Mouse (Mus musculus) urinary bladder, postnatal 25 days (tissue): ENCODE data around the gene Tns2.
A peak's percentile ranks its signal among the peaks of the same experiment; 100 is the strongest.

Experiments used
- DNase-seq: peaks from one replicate; pipeline ENCODE4 v3.0.0; 2022; ENCODE audit warnings: low spot score

Tns2 gene

DNA sequence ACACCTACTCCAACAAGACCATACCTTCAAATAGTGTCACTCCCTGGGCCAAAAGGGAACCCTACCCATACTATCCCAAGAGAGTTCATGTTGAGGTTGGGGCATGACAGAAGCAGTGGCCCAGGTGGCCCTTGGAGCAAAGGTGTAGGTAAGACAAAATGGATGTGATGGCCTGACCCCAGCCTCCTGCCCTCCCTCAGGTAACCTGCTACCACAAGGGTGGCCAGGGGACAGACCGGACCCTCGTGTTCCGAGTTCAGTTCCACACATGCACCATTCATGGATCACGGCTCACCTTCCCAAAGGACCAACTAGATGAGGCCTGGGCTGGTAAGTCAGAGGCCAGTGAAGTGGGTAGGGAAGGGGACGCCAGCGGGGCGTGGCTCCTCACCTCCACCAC, 10.1 kb downstream of the Tns2 start:
- DNase-seq = no peak

DNA sequence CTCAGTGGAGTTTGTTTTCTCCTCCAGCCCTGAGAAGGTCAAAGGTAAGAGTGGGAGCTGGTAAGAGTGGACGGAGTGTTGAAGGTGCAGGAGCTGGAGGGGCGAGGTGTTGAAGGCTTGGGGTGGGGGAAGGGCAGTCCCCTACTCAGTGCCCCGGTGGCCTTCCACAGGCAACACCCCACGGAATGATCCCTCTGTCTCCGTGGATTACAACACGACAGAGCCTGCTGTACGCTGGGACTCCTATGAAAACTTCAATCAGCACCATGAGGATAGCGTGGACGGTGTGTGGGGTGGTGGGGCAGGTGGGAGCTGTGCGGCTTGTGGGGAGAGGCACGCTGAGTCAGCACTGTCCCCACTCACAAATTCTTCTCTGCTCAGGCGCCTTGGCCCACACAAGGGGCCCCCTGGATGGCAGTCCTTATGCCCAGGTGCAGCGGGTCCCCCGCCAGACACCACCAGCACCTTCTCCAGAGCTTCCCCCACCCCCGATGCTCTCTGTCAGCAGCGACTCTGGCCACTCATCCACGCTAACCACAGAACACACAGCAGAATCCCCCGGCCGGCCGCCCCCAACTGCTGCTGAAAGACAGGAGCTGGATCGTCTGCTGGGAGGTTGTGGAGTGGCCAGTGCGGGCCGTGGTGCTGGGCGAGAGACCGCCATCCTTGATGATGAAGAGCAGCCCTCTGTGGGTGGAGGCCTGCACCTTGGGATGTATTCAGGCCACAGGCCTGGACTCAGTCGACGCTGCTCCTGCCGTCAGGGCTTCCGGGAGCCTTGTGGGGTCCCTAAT, 10.7 kb downstream of the Tns2 start:
- no peak for DNase-seq

DNA sequence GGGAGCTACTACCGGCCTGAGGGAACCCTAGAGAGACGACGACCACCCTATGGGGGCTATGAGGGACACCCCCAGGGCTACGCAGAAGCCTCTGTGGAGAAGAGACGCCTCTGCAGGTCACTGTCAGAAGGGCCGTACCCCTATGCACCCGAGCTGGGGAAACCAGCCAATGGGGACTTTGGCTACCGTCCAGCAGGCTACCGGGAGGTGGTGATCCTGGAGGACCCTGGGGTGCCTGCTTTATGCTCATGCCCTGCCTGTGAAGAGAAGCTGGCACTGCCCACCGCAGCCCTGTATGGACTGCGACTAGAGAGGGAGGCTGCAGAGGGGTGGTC, 11.2 kb downstream of the Tns2 start:
- no peak for DNase-seq

DNA sequence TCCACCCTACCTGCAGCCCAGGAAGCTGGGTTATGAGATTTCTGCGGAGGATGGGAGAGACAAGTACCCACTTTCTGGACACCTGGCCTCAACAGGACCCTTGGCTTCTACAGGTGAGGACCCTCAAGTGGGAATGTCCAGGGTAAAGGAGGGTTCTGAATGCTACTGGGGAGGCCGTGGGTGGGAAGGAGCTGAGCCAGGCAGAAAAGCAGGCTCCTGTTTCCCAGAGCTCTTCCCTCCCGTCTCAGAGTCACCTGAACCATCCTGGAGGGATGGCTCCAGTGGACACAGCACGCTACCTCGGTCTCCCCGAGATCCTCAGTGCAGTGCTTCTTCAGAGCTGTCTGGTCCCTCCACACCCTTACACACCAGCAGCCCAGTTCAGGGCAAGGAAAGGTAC, 12.0 kb downstream of the Tns2 start:
- no peak for DNase-seq

DNA sequence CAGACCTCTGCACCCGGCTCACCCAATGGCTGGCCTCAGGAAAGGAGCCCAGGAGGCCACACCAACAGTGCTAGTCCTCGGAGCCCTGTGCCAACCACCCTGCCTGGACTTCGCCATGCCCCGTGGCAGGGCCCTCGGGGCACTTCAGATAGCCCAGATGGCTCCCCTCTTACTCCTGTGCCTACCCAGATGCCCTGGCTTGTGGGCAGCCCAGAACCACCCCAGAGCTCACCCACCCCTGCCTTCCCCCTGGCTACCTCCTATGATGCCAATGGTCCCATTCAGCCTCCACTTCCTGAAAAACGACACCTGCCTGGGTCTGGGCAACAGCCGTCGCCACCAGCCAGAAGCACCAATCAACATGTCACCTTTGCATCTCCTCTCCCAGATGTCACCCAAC, 12.6 kb downstream of the Tns2 start:
- no peak for DNase-seq

DNA sequence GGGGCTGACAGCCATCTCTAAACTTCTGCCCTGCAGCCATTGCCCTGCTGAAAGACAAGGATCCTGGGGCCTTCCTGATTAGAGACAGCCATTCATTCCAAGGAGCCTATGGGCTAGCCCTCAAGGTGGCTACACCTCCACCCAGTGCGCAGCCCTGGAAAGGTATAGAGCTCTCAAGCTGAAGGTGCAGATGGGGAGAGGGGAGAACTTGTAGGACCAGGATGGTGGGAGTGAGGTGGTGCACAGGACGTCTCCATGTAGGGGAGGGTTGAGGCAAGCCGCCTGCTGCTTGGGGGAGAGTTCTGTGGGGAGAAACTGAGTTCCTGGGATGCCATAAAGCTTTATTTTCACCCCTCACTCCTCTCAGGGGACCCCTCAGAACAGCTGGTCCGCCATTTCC, 13.5 kb downstream of the Tns2 start:
- no peak for DNase-seq

DNA sequence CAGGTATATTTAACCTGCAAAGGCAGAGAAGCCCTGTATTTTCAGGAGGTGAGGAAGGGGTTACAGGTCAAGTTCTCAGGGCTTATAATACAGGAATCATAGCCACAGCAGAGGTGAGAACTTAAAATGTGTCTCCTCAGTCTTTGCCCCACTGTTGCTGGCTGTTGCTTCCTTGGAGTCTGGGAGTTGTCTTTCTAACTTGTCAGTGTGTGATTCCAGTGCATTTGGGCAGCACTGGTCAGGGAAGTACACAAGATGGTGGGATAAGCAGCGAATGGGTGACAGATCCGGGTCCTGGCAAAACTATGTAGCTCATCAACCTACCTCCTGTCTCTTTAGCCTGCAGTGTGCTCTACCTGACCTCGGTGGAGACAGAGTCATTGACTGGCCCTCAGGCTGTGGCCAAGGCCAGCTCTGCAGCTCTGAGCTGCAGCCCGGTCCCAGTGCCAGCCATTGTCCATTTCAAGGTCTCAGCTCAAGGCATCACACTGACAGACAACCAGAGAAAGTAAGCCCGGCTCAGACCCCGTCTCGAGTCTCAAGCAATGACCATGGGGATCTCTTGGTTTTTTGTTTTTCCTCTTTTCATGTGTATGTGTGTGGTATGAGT, 14.5 kb downstream of the Tns2 start:
- no peak for DNase-seq

DNA sequence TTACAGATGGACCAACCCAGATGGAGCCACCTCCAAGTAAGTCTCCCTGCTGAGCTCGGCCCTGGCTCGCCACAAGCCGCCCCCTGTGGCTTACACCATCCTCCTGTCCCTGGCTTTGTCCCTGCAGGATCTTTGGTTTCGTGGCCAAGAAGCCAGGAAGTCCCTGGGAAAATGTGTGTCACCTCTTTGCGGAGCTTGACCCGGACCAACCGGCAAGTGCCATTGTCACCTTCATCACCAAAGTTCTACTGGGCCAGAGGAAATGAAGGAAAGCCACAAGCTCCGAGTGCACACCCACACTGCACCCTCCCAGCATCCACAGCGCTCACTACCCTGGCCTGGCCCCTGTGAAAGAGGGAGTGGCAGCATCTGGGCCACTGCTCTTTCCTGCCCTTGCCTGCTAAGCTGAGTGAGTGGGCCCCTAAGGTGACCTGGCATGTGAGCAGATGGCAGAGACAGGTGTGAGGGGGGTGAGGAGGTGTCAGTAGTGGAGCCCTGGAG, 15.6 kb downstream of the Tns2 start:
- no peak for DNase-seq

DNA sequence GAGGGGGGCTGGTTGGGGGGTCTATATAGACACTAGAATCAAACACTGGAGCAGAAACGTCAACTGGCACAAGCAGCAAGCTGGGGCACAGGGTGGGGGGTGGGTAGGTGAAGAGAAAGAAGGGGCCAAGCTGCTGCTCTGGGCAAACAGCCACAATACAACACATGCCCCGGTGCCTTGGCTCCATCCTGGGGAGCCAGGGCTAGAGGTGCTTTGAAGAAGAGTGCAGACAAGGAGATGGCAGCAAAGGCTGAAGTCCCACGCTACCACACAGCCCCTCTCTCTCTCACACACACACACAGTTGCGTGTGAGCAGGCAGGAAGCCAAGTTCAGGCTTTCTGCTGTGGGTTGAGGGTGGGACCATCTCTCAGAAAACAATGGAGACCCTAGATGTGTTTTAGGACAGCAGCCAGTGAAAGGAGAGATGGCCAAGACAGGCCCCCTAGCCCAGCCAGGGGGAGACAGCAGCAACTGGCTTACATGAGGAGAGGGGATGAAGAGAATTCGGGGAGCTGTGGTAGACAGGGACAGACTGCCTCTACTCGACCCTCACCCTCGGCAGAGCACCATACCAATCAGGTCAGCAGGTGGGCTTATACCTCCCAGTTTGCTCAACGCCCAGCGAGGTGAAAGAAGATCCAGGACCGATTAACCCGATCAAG, 16.7 kb downstream of the Tns2 start:
- DNase-seq = no peak

DNA sequence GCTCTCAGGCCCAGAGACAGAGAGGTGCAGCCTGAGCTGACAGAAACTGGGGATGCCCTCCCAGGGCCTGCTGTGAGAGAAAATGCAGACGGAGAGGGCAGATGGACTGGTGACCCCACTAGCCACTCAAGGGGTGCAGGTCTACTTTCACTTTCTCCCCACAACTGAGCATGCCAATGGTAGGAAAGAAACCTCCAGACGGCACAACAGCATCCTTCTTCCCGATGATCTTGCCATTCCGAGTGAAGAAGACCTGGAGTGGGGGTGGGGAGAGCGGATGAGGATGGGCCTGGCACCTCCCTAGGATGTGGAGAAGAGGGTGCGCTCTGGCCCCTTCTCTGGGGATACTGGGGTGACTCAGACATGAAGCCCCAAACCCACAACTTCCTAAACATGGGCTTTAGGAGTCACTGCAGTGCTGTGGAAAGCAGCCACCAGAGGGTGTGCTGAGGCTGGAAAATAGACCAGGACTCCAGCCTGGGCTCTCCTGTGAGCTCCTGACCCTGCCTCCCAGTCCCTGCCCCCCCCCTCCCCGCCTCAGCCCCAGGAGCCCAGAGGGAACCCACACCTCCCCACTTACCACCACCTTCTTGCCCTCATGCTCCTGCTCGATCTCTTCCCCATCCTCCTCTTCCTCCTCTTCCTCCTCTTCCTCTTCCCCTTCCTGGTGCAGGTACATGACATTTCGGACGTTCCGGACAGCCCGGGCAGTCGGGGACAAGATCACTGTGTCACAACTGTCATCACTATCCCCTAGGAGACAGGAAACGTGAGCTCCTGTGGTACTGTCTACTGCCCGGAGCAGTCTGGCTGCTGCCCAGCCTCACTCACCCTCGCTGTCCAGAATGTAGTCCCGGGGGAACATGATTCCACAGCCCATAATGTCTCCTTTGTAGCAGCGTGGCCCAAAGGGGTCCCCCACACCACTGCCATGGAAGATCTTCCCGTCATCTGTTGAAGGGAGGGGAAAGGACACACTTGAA, 17.5 kb downstream of the Tns2 start:
- no peak for DNase-seq

DNA sequence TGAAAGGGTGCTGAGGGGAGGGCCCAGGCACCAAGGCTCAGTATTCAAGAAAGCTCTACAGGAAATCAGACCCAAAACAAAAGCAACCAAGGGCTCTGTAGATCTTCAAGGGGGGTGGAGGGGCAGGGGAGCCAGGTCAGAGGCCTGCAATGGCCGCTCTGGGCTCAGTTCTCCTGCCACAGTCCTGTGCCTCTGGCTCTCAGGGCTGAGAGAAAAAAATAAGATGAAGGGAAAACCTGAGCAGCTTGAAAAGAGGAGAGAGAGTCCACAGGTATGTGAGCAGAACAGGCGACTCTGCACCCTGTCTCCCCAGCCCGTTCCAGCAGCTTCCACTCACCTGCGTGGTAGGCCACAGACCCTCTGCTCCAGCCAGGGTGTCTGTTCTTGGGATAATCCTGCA, 18.4 kb downstream of the Tns2 start:
- DNase-seq = no peak

DNA sequence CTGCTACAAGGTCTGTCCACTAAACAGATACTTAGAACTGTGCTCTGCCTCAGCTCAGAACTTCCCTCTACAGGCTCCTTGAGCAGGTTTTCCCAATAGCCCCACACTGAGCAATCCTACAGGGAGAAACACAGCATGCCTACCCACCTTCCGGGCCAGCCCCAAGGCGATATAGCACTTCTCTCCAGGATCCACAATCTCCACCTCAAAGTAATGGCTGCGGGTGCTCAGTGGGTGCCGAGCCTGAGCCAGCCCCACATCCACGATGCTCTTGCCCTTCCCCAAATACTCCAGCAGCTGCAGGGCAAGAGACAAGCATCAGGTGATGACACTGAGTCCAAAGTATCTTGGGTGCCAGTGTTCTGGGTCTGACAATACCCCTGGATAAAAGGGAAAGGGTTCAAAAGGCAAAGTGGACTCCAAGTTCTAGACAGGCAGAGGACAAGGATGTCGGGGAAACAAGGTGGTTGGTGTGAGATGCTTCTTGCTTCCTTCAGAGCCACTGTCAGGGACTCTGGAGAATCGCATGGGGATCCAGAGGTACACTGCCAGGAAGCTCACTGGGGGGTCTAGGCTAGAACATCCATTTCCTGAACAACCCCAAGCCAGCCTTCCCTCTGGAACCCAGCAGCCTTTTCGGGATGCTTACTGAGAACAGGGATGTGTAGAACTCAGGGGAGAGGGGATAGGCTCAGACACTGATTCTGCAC, 19.1 kb downstream of the Tns2 start:
- no peak for DNase-seq

DNA sequence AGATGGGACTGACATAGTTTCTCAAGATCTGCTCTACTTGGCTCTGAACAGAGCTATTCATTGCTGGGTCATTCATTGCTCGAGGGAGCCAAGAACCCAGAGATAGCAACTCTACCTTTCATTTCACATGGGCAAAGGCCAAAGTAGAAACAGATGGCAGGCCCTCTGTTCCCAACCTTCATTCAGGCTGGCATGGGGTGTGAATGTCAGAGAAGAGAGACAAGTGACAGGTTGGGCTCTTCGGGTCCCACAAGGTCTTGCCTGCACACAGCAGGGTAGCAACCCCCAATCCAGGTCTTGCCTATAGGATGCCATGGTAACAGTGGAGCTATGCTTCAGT, 19.6 kb downstream of the Tns2 start:
- DNase-seq = no peak

DNA sequence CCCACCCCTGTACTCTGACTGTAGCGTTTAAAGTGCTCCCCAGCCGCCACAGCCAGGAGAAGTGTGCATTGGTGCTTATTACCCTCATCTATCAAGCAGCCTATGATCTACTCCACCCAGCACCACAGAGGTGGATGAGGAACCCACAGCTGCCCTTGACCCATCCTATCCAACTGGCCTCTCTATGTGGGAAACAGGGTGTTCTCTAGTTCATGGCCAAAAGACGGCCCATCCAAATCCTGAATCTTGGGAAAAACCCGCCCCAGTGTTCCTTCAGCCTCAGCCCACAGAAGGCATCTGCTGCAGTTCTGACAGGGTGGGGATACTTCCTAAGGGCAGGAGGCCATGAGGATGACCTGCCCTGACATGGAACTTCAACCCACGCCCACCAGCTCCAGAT, 20.3 kb downstream of the Tns2 start:
- no peak for DNase-seq

DNA sequence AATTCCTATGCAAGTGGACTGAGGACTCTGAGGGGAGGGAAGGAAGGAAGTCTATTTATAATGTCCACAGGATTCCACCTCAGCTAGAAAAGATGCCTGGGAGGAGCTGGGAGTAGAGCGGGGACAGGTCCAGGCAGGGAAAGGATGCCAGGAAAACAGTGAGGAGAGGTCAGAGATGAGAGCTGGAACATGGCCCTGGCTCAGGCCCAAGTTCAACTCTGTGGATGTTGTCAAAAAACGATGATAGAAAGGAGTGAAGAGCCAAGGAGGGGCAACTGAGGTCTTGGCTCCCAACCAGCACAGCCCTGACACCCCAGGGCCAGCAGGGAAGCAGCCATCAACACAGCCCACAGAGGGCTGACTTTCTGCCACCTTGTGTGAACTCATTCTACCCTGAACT, 26.1 kb downstream of the Tns2 start:
- no peak for DNase-seq

DNA sequence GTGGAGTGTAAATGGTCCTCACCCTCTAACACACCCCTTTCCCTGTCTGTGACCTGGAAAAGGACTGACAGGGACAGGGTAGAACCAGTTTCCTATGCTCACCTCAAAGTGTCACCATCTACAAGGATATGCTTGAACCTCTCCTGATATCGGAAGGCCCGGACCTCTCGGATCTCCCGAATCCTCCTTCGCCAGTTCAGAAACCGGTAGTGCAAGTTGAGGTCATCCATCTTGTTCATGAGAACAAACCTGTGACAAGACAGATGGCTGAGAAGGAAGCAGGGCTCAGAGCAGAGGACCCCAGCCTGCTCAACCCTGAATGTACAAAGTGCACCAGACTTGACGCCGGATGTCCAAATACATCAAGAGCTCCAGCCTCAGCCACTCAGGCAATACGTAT, 33.1 kb downstream of the Tns2 start:
- DNase-seq = no peak

DNA sequence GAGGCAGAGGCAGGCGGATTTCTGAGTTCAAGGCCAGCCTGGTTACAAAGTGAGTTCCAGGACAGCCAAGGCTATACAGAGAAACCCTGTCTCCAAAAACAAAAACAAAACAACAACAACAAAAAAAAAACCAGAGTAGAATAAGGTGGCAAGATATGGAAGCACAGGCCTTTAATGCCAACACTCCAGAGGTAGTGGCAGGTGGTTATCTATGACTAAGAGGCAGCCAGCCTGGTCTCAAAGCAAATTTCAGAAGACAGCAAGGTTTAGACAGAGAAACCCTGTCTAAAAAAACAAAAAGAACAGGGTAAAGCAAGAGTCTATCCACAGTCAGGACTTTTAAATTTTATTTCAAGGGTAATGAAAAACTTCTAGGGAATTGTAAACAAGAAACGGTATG, 34.5 kb downstream of the Tns2 start:
- DNase-seq = no peak

DNA sequence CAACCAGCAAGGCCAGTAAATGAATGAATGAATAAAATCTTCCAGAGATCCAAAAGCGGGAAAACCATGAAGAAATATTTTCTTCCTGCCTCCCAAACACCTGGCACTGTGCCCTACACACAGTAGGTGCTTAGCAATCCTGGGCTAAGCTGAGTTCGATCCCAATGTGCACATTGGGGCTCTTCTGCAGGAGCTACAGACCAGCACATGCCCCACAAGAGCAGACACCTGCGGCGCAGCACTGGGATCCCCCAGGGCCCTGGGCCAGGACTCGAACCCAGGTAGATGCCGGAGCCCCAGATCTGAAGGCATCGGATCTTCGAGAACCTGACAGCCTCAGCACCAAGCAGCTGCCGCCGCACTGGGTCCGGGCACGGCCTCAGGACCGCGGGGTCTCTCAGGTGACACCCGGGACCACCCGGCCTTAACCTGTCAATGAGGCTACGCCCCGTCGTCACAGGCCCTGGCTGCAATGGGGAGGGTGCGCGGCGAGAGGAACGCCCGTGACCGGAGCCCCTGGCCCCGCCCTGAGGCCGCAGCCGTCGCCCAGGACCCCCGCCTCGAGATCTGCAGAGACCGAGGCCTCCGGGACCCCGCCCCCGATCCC, 35.4 kb downstream of the Tns2 start:
- DNase-seq = no peak

DNA sequence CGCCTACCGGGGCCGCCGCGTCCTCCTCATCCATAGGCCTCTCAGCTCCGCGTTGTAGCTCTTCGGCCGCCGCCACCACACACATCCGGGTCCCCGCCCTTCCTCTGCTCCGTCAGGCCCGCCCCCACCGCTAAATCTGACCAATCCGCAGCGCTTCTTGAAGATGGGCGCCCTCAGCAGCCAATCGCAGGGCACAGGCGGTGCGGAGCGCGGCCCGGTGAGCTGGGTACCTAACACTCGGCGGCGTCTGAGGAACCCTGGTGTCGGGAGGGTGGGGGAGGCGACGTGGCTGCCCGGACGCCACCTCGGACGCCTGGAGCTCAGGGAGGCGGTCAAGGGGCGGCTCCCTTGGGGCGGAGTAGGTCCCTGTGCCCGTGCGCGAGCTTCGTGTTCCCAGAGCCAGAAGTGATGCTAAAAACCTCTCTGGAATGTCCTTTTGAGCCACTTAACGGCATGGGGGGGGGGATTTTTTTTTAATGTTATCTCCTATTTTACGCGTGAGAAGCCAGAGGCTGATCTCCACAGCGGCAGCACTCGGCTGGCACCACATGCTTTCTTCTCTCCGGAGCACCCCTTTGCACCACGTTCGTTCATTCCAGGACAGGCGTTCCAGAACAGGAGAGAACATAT, 36.0 kb downstream of the Tns2 start, which contains the start of gene Spryd3:
Spryd3 (minus strand) TSS at position 106 of the 630 bp plus-strand sequence.
- DNase-seq = peak; percentile 97

DNA sequence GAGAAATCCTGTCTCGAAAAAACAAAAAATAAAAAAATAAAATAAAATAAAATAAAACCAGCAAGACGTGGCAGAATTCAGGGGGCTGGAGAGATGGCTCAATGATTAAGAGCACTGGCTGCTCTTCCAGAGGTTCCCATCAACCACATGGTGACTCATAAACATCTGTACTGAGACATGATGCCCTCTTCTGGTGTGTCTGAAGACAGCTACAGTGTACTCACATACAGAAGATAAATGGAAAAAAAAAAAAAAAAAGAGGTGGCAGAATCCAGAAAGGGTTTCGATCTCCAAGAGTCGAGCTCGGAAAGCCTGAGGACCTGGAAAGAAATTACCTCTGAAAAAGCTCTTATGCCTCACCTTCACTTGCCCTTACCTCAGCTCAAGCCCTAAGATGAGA, 40.9 kb downstream of the Tns2 start:
- DNase-seq = no peak
